Mouse (Mus musculus) heart, postnatal 25 days (tissue): Measurements from ENCODE around the gene Rars2. TPM values are rescaled to one million over a fixed set of nuclear protein-coding genes. Genes with fewer than 3 reads are reported as not detected.

ENCODE experiments used
- DNase-seq: peaks from one replicate; pipeline ENCODE4 v3.0.0; 2022; ENCODE audit warnings: low spot score
- intact Hi-C: fragments of 180-260 bp; cut with DNase I; formaldehyde crosslinking; loops from one replicate; pipeline ENCODE4 v1.15.1; 2025
- total RNA-seq, 2 experiments: library from RNA; stranded (reverse); gene quantifications; 2 replicates each; pipeline ENCODE4 v1.2.3; 2021

Rars2 gene
- total RNA-seq, 2 experiments from 2014 or later: 29.4 to 30.5 TPM

DNA sequence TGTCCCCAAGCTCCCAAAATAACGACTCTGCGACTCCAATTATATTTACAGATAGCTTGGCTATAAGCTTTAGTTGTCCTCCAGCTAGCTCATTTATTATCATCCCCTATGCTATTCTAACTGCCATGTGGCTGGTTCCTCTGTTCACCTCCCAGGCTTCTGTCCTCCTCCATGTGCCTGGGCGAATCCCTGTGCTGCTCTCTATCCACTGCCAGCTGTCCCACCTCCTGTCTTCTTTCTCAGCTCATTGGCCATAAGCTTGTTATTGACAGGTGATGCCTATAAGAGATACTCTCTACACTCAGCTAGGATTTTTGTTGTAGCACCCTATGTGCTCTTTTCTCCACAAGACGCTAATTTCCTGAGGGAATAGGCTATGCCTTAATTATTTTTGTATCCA, 23.1 kb downstream of the Rars2 start:
- intact Hi-C loops: no loop called here
- no peak for DNase-seq

DNA sequence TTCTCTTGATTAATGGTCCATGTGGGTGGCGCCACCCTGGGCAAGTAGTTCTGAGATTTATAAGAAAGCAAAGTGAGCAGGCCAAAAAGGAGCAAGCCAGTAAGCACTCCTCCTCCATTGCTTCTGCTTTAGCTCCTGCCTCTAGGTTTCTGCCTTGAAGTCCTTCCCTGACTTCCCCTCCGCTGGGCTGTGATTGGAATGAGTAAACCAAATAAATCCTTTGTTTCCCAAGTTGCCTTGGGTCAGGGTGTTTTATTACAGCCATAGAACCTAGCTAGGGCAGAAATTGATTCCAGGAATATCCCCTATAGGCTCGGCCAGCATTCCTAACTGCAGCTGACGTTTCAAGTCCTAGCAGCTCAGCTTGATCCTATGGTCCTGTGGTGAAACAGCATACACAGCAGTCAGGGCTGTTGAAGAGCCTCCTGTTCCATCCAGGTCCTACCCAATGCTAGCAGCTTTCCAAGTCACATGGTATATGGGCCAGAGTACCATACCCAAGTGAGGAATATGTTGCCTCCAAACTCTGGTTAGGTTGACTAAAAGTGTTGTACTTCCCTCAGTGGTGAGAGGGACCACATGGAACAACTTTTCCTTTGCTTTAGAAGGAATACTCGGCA, 25.1 kb downstream of the Rars2 start:
- intact Hi-C loops: no loop called here
- no peak for DNase-seq

DNA sequence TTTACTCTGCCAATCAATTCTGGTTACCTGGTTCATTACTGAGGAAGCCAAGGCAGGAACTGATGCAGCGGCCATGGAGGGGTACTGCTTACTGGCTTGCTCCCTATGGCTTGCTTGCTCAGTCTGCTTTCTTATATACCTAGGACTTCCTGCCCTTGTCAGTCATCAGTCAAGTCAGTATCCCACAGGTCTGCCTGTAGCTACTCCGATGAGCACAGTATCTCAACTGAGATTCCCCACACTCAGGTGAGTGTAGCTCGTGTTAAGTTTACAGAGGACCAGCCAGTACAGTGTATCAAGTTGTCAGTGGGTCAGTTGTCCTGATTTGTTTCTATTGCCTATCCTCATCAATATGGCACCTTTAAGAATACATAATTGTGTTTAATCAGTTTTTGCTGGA, 26.0 kb downstream of the Rars2 start:
- no peak for DNase-seq
- intact Hi-C loops: no loop called here

DNA sequence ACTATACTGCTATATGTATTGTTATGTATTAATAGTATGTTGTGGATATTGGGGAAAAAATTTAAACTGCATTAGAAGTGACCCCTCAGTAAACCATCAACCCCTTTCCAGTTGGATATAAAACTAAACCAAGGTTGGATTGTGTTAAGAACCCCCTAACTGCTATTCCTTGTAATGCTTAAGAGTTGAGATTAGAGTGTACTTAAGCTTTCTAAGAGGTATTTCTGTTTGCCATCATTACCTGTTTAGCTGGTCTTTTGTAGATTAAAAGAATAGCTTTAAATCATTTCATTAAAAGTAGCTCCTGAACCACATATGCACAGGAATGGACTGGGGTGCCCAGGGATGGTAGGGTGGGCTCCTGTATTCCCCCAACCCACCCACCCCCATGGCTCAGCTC, 30.0 kb downstream of the Rars2 start:
- intact Hi-C loops: no loop called here
- DNase-seq: no peak

DNA sequence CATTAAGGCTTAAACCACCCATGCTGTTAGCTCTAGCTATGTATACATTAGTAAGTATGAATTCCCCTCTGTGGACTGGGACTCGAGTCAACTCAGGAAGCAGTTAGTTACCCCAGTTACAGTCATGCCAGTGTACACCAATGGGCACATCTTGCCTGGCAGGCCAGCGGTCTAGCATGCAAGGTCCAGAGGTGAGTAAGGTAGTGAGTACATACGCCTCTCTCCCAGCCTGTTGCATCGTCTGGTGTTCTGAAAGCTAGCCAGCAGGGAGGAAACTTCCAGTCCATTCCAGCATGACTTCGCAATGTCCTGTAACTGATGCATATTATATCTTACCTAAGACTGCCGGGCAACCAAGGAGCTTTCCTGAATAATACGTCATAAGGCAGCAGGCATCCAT, 38.4 kb downstream of the Rars2 start:
- intact Hi-C loops: no loop called here
- no peak for DNase-seq

DNA sequence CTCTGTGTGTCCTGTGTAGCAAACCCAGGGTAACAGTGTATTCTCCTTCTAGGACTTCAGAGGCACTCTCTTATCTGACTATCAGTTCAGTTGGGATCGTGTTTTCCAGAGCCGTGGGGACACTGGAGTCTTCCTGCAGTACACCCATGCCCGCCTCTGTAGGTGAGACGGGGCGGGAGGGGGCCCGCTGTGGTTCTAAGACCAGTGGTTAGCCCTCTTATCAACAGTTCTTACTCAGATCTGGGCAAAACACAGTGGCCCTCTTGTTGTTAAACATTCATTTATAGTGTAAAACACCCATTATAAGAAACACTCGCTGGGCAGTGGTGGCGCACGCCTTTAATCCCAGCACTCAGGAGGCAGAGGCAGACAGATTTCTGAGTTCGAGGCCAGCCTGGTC, 41.3 kb downstream of the Rars2 start:
- DNase-seq: no peak
- intact Hi-C loops: no loop called here

DNA sequence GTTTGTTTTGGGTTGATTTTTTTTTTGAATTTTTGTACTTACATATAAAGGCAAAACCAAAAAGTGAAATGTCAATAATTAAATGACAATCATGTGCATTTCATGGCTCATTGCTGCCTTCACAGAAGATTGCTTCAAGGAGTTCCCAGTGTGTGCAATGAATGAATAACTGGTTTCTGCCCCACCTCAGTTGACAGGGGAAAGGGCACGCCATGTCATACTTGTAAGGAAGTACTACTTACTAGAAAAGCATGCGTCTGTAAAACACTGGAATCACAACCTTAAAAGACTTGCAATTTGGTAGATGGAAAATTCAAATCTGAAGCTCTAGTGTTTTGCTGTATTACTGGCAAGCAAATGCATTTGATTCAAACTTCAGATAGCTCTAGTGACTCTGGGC, 44.3 kb downstream of the Rars2 start:
- intact Hi-C loops: no loop called here
- no peak for DNase-seq

DNA sequence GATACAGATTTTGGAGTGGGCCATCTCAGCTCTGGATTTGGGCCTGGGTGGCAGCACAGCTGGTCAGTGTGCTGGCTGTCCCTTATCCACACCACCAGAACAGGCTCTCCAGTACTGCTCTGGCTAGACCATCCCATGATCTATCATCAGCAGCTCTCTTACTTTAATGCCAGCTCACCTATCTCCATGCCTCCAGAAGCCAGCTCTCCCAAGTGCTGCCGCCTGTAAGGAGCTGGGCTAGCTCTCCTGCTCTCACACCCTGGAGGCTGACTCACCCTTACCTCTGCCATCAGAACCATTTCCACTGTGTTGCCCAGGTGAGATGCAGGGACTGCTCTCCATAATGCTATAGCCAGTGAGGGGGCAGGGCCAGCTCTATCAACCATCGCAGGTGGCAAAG, 46.8 kb downstream of the Rars2 start:
- DNase-seq: no peak
- intact Hi-C loops: no loop called here

DNA sequence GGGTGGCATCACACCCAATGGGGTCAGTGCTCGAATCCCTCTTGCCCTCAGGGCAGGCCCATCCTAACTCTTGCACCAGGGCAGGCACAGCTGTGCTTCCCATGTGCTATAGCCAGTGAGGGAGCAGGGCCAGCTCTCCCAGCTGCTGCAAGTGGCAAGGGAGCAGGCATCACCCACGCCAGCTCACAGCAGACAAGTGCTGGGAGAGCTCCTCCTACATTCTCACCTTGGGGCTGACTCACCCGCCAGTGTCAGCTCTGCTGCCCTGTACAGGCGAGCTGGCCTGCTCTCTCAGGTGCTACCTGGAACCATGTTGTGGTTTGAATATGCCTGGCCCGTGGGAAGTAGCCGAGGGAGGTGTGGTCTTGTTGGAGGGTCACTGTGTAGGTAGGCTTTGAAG, 47.2 kb downstream of the Rars2 start:
- intact Hi-C loops: no loop called here
- DNase-seq: no peak

DNA sequence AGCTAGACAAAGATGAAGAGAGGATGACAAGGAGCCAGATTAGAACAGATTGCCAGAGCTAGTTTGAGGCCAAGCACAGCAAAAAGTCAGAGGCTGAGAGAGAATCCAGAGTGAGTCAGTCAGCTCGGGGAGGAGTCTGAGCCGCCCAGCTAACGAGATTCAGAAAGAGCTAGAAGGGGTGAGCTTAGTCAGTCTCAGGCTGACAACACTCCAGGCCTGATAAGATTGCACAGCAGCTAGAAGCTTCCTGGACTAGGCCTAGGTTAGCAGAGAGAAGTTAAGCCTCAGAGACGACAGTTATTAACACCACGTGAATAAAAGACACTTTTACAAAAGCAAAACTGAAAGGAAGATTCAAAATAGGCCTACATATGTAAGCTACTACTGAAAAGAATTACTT, 53.2 kb downstream of the Rars2 start:
- no peak for DNase-seq
- intact Hi-C loops: no loop called here

DNA sequence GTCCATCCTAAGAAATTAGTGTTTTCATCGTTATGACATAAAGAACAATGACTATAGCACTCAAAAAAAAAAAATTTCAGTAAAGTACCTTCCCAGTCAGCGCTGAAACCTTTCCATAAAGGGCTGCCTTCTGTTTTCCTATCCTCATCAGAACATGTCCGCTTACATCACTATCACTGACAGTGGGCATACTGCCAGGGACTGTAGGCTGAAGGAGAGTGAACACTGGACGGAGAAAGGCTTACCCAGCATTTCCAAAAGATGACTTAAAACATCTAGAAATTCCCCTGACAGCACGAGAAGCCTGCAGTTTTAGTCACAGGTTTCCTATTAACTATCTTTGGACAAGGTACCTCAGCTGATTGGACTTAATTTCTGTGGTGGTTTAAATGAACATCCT, 59.0 kb downstream of the Rars2 start:
- intact Hi-C loops: no loop called here
- DNase-seq: no peak

DNA sequence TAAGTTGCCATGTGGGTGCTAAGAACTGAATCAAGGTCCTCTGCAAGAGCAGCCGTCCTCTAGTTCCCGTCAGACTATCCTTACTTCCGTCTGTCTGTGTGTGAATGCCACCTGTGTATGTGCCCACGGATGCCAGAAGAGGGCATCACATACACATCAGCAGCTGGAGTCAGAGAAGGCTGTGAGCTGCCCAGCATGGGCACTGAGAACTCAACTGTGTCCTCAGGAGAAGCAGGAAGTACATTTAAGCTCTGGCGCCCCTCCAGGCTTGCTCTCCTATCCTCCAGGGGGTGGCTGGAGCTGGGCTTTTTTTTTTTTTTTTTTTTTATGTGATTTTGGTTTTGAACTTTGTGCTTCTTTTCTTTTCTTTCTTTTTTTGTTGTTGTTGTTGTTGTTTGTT, 65.8 kb downstream of the Rars2 start:
- intact Hi-C loops: loop anchor here (10.0 kb wide), 1 partner anchor 544 kb away; the partner anchor contains the start of gene C9orf72
- DNase-seq: no peak

DNA sequence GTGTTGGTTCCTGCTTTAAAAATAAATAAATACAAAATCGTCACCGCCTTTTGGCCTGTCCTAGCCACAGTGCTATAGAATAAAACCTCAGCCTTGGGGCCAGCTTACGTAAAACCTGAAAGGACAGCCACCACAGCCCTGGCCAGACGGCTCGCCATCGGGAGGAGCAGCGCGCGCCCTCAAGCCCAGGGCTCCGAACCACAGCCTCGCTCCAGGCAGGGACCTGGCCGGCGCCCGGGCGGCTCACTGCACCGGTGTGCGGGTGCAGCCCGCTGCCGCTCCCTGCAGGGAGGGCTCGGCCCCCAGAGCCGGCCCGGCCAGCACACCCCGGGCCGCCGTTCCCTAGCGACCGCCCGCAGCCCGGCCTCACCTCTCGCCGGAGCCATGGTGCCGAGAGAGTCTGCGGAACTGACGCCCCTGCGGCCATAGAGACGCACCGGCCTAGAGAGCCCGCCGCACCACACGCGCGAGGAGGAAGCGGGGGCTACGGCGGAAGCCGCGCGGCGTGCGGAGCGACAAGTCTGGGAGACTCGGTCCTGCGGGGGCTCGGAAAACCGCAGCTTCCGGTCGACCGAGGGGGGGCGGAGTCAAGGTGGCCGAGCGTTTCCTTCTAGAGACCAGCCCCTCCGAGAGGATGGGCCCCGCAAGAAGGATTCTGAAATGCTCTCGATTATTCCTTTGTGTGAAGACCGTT, 72.3 kb downstream of the Rars2 start, which contains the start of gene Slc35a1:
Gene Slc35a1, minus strand, starts transcription at position 565 of the 694 bp plus-strand sequence.
- intact Hi-C loops: loop anchor here (2.0 to 10.0 kb wide), 3 partner anchors 92 to 538 kb away; partner anchors contain the start of genes C9orf72 and Smim8
- peak; percentile 89 for DNase-seq

DNA sequence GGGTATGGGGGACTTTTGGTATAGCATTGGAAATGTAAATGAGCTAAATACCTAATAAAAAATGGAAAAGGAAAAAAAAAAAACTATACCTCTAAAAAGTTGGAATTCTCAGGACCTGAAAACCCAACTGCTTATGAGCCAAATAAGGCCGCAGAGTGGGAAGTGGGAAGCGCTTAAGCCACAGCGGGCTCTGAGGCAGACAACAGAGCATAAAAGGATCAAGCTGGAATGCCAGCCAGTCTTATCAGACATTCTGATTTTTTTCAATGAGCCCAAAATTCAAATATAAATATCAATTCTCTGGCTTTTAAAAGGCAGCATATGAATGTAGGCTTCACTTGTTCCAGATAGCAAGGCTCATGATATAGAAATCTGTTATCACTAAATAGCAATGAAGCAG, 73.3 kb downstream of the Rars2 start:
- intact Hi-C loops: loop anchor here (5.0 to 10.0 kb wide), 2 partner anchors 199 to 537 kb away; partner anchors contain the start of gene C9orf72
- no peak for DNase-seq

DNA sequence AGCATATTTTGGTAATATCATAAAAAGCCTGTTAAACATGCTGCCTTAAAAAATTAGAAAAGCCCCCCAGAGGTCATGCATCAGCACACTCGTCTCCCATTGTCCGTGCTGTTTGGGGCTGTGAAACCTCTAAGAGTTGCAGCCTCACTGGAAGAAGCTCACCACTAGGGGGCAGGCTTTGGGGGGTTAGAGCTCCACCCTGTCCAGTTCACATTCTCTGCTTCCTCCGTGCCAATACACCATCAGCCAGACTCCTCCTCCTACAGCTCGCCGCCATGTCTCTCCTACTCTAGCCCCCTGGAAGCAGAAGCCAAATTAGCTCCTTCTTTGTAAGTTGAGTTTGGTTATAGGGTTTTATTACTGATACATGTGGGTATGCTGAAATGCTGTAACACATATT, 86.8 kb downstream of the Rars2 start:
- intact Hi-C loops: loop anchor here (5.0 kb wide), 1 partner anchor 221 kb away; no protein-coding TSS in a partner anchor
- no peak for DNase-seq

DNA sequence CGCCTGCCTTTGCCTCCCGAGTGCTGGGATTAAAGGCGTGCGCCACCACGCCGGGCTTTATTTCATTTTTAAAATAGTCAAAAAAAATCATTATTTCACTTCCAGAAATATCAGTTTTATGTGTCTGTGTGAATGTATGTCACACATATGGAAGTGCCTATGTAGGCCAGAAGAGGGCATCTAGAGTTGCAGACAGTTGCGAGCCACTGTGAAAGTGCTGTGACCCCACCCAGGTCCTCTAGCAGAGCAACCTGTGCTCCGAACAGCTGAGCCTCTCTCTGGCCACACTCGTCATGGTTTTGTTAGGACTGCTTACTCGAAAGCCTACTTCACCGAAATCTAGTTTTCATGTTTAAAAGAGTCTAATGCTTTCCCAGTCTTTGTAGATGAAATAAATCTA, 87.5 kb downstream of the Rars2 start:
- no peak for DNase-seq
- intact Hi-C loops: loop anchor here (5.0 kb wide), 1 partner anchor 220 kb away; no protein-coding TSS in a partner anchor

DNA sequence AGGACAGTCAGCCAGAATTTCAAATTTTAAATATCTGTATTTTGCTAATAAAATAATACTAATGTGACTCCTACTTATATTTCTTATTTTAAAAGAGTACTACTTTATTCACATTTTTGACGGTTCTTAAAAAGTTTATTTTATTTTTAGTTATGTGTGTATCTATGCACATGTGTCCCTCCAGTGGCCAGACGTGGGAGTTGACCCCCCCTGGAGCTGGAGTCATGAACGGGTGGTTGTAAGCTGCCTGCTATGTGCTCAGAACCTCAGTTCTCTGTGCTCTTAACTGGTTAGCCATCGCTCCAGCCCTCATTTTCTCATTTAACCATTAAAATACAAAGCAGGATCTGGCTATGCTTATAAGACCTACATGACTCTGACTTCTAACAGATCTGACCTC, 88.3 kb downstream of the Rars2 start:
- DNase-seq: no peak
- intact Hi-C loops: loop anchor here (5.0 kb wide), 1 partner anchor 219 kb away; no protein-coding TSS in a partner anchor

DNA sequence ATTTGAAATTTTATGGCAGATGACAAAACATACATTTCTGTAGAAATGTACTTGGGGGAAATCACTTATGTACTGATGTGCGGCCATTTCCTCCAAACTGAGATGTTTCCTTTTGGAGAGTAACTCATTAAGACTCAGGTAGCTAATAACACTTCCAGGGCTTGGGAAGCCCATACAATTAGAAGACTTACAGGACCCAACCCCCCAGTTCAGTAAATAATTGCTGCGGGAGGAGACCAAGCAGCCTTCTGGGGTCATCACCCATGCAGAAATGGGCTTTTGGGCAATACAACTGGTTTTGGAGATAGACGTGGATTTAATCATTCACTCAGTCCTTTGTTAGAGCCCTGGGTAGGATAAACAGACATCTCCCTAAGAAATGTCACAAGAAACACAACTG, 92.5 kb downstream of the Rars2 start:
- DNase-seq: no peak
- intact Hi-C loops: no loop called here

DNA sequence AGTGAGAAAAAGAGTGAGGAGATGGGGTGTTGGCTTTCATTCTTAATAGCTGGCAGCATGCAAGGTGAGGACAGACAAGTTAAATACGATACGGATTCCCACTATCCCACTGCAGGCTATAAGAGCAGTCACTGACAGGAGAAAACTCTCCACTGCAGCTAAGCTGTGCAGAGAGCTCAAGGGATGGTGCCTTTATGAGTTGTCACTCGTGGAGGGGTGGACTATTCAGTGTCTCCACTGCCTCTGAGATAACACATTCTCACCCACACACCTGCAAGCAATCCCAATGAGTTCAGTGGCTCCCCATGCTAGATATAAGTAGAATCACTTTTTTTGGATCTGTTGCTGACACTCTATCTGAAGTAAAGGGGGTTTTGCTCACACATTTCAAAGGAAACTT, 93.4 kb downstream of the Rars2 start:
- intact Hi-C loops: no loop called here
- DNase-seq: no peak
